Mouse (Mus musculus): ENCODE data around the gene Rbms2. TPM values are rescaled to one million over a fixed set of nuclear protein-coding genes. Genes with fewer than 3 reads are reported as not detected.
"Not testable (repeated sequence)": the region's sequence is repeated elsewhere in the genome, so short reads cannot be mapped to it uniquely, and the experiment has no call there.

Gene Rbms2
- polyA plus RNA-seq, 1 experiment from 2014 or later, result 17.9 TPM

DNA sequence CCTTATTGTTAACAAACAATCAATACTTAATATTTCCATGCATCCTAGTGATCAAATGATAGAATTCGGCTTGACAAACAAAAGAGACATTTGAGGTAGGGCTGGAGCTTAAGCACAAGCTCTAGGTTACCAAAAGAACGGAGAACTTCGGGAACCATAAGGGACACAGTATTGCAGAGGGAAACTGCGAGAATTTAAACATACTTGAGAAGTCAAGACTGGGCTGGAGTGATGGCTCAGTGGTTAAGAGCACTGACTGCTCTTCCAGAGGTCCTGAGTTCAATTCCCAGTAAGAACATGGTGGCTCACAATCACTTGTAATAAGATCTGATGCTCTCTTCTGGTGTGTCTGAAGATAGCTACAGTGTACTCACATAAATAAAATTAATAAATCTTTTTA, 34.0 kb upstream of the Rbms2 start:
- H3K9me3 ChIP-seq (ENCODE audit: control insufficient read depth, low read length); H3K27ac ChIP-seq (ENCODE audit: low read depth, low read length); H3K4me2 ChIP-seq (ENCODE audit: low read depth); H3K27me3 ChIP-seq (ENCODE audit: control insufficient read depth, insufficient read depth, low read length); DNase-seq (ENCODE audit: low spot score); H3K9ac ChIP-seq (ENCODE audit: low read length); H3K4me3 ChIP-seq (ENCODE audit: low read depth, low read length); H3K4me1 ChIP-seq (ENCODE audit: control insufficient read depth, insufficient read depth, low read length); H3K36me3 ChIP-seq (ENCODE audit: control insufficient read depth, insufficient read depth, low read length); ATAC-seq (ENCODE audit: insufficient read depth, low FRiP score, low TSS enrichment): not testable (repeated sequence)
- 91% methylated on average over 4 of the region's 4 CpGs for WGBS

DNA sequence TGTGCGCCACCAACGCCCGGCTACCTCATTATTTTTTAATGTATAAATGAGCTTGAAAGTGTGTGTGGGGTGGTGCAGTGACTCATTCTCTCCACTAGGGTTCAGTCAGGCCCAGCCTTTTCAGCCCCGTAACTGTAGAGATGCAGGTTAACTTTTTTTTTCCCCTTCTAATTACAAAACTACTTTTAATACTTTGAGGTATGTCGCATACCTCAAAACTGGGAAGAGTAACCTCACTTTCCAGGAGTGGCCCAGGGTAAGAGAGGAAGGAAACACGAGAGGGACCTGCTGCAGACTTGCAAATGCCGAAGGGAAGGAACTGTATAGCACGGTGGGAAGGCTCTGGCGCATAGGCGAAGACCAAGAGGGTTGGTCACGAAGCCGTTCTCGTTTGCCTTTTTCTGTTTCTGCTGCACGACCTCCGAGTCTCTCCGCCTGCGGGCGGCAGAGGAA, 32.8 kb upstream of the Rbms2 start:
- peaks cover 7% of the 10 kb centered on the region for H3K4me1 ChIP-seq (ENCODE audit: control insufficient read depth, insufficient read depth, low read length)
- DNase-seq (ENCODE audit: low spot score) (peak; percentile 60), ATAC-seq (ENCODE audit: insufficient read depth, low FRiP score, low TSS enrichment) (peak; percentile 35; the same call in 1 of the 2 replicates)
- H3K9ac ChIP-seq (ENCODE audit: low read length), result no peak overlapping the region
- H3K4me2 ChIP-seq (ENCODE audit: low read depth), result peak overlapping the region; percentile 41
- H3K4me3 ChIP-seq (ENCODE audit: low read depth, low read length), result peak overlapping the region; percentile 20
- no peaks in the 10 kb centered on the region for H3K36me3 ChIP-seq (ENCODE audit: control insufficient read depth, insufficient read depth, low read length)
- H3K27me3 ChIP-seq (ENCODE audit: control insufficient read depth, insufficient read depth, low read length), result 0 out of 2 replicates have a peak, but pooled peaks cover 5% of the 10 kb centered on the region
- H3K9me3 ChIP-seq (ENCODE audit: control insufficient read depth, low read length), result no peaks in the 10 kb centered on the region
- 3% methylated on average over 18 of the region's 18 CpGs for WGBS
- no peak overlapping the region for H3K27ac ChIP-seq (ENCODE audit: low read depth, low read length)

DNA sequence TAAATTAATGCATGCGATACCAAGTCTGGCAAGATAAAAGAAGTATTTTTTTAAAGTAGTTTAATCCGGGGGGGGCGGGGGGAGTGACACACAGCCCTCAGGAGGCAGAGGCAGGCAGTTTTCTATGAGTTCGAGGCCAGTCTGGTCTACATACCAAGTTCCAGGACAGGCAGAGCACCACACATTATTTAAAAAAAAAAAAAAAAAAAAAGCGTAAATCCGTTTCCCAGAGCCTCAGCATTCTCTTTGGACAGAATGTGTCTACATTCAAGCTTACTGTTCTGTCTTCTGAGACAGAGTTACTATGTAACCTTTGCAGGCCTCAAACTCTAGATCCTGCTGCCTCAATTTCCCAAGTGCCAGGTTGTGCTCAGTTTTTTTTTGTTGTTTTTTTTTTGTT, 32.1 kb upstream of the Rbms2 start:
- no peaks in the 10 kb centered on the region for H3K36me3 ChIP-seq (ENCODE audit: control insufficient read depth, insufficient read depth, low read length)
- 0 out of 2 replicates have a peak, but pooled peaks cover 5% of the 10 kb centered on the region for H3K27me3 ChIP-seq (ENCODE audit: control insufficient read depth, insufficient read depth, low read length)
- 52% methylated on average over 6 of the region's 6 CpGs for WGBS
- no peak overlapping the region for H3K27ac ChIP-seq (ENCODE audit: low read depth, low read length)
- no peak for DNase-seq (ENCODE audit: low spot score)
- H3K4me2 ChIP-seq (ENCODE audit: low read depth), result peak overlapping the region; percentile 88
- peaks cover 7% of the 10 kb centered on the region for H3K4me1 ChIP-seq (ENCODE audit: control insufficient read depth, insufficient read depth, low read length)
- peak overlapping the region; percentile 50 for H3K4me3 ChIP-seq (ENCODE audit: low read depth, low read length)
- peak overlapping the region; percentile 54 for H3K9ac ChIP-seq (ENCODE audit: low read length)
- ATAC-seq (ENCODE audit: insufficient read depth, low FRiP score, low TSS enrichment), result peak; percentile 32; the same call in 1 of the 2 replicates
- H3K9me3 ChIP-seq (ENCODE audit: control insufficient read depth, low read length), result no peaks in the 10 kb centered on the region

DNA sequence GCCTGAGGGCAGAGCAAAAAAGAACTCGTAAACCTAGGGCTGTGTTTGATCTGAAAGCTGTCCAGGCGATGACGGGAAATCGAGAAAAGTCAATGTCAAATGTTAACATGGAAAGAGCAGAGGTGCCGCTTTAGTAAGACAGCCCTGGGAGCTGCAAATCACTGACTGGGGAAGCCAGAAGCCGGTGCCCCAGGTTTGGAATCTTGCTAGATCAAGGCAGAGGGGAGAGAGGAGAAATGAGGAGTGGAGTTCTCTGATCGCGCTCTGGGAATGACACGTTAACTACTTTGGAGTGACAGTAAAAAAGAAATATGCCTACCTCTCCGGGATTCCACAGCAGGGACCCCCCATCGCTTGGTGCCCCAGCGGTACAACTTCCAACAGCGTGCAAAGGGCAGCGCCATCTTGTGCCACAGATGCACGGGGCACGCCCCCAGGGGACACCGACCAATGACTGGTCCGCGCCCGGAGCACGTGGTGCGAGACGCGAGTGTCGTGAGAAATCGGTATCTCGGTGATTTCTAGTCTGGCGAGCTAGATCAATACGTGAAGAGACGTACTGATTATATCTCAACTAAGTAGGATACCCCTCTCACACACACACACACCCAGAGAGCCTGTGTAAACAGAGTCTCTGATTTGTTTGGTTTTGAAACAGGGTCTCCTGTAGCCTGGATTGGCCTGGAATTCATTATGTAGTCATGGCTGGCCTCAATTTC, 31.5 kb upstream of the Rbms2 start, which contains the start of gene Spryd4:
TSS of gene Spryd4 (minus strand) at position 418 of the 719 bp plus-strand sequence.
- no peaks in the 10 kb centered on the region for H3K9me3 ChIP-seq (ENCODE audit: control insufficient read depth, low read length)
- peak within 1 kb of the TSS; percentile 88 for H3K4me2 ChIP-seq (ENCODE audit: low read depth)
- H3K4me1 ChIP-seq (ENCODE audit: control insufficient read depth, insufficient read depth, low read length), result peaks cover 7% of the 10 kb centered on the region
- H3K36me3 ChIP-seq (ENCODE audit: control insufficient read depth, insufficient read depth, low read length), result no peaks in the 10 kb centered on the region
- ATAC-seq (ENCODE audit: insufficient read depth, low FRiP score, low TSS enrichment), result peak; percentile 95
- 0 out of 2 replicates have a peak, but pooled peaks cover 5% of the 10 kb centered on the region for H3K27me3 ChIP-seq (ENCODE audit: control insufficient read depth, insufficient read depth, low read length)
- no peak within 1 kb of the TSS for H3K27ac ChIP-seq (ENCODE audit: low read depth, low read length)
- peak within 1 kb of the TSS; percentile 50 for H3K4me3 ChIP-seq (ENCODE audit: low read depth, low read length)
- WGBS, result under 1% methylated on average over 30 of the region's 30 CpGs
- peak within 1 kb of the TSS; percentile 54 for H3K9ac ChIP-seq (ENCODE audit: low read length)
- DNase-seq (ENCODE audit: low spot score), result peak; percentile 94

DNA sequence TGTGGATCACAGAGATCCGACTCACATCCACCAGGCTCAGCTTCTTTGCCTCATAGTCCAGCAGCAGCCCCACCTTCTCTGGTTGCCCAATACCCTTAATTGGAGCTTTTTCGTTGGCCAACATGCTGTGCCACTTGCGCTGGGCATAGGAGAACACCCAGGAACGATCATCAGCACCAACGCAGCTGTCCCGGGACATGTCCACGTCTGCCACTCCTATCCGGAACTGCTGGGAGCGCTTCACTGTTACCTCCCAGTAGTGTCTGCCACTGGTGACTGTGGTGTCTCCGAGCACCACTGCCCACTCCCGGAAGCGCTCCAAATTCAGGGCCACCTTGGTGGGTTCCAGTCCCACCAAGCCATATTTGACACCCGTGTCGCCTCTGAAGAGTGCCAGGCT, 30.9 kb upstream of the Rbms2 start:
- ATAC-seq (ENCODE audit: insufficient read depth, low FRiP score, low TSS enrichment) (peak; percentile 4; the same call in 1 of the 2 replicates), DNase-seq (ENCODE audit: low spot score) (no peak)
- Histone ChIP-seq H3K9me3 (ENCODE audit: control insufficient read depth, low read length) (no peaks in the 10 kb centered on the region), H3K27me3 (ENCODE audit: control insufficient read depth, insufficient read depth, low read length) (0 out of 2 replicates have a peak, but pooled peaks cover 5% of the 10 kb centered on the region), H3K9ac (ENCODE audit: low read length) (peak overlapping the region; percentile 54), H3K4me1 (ENCODE audit: control insufficient read depth, insufficient read depth, low read length) (peaks cover 7% of the 10 kb centered on the region), H3K27ac (ENCODE audit: low read depth, low read length) (no peak overlapping the region), H3K4me2 (ENCODE audit: low read depth) (peak overlapping the region; percentile 88), H3K36me3 (ENCODE audit: control insufficient read depth, insufficient read depth, low read length) (no peaks in the 10 kb centered on the region), H3K4me3 (ENCODE audit: low read depth, low read length) (peak overlapping the region; percentile 50)
- 32% methylated on average over 14 of the region's 14 CpGs for WGBS

DNA sequence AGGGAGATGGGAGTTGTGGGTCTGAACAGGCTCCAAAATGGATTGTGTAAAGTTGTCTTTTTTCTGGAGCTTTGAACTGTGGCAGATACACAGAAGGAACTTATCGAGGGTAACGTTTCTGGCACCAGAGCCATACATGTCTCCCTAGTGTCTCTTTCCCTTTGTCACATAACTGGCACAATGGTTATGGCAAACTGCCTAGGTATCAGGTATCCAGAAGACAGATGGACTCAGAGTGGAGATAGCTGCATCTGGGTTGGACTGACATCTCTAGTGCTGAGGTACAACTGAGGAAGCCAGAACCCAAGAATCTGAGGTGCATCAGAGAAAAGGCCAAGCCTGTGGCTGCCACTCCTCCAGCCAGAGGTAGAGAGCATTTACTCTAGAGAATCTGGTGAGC, 30.0 kb upstream of the Rbms2 start:
- WGBS, result 90% methylated on average over 2 of the region's 2 CpGs
- no peak overlapping the region for H3K4me3 ChIP-seq (ENCODE audit: low read depth, low read length)
- H3K36me3 ChIP-seq (ENCODE audit: control insufficient read depth, insufficient read depth, low read length), result no peaks in the 10 kb centered on the region
- H3K9ac ChIP-seq (ENCODE audit: low read length), result no peak overlapping the region
- 0 out of 2 replicates have a peak, but pooled peaks cover 5% of the 10 kb centered on the region for H3K27me3 ChIP-seq (ENCODE audit: control insufficient read depth, insufficient read depth, low read length)
- peak overlapping the region; percentile 88; the same call in 1 of the 2 replicates for H3K4me2 ChIP-seq (ENCODE audit: low read depth)
- H3K27ac ChIP-seq (ENCODE audit: low read depth, low read length), result no peak overlapping the region
- no peak for DNase-seq (ENCODE audit: low spot score)
- no peaks in the 10 kb centered on the region for H3K9me3 ChIP-seq (ENCODE audit: control insufficient read depth, low read length)
- no peak for ATAC-seq (ENCODE audit: insufficient read depth, low FRiP score, low TSS enrichment)
- H3K4me1 ChIP-seq (ENCODE audit: control insufficient read depth, insufficient read depth, low read length), result peaks cover 7% of the 10 kb centered on the region

DNA sequence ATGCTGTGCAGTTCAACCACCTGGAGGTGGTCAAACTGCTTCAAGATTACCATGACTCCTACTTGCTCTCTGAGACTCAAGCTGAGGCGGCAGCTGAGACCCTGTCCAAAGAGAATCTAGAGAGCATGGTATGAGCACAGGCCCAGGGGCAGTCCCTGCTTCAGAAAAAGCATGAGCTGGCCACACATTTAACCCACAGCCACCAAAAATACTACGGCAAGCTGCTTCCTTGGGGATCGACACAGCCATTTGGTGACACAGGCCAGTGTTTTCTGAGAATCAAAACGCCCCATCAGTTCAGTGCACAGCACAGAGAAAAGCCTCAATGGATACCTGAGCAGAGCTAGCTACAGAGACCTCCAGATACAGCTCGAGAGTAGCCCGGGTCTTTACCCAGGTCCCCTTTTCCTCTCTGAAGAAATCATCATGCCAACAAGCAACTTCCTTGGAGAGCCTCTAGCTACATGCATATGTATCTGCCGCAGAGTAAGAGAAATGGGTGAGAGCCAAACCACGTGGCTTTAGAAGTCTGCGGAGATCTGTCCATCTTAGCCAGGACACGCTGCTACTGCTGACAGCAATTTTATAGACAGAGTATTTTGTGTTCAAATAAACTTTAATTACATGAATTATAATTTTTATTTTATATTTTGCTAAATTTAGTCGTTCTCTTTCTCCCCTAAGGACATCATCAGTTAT, 29.4 kb upstream of the Rbms2 start:
- DNase-seq (ENCODE audit: low spot score) (no peak), ATAC-seq (ENCODE audit: insufficient read depth, low FRiP score, low TSS enrichment) (no peak)
- Histone ChIP-seq H3K27ac (ENCODE audit: low read depth, low read length) (no peak overlapping the region), H3K36me3 (ENCODE audit: control insufficient read depth, insufficient read depth, low read length) (no peaks in the 10 kb centered on the region), H3K27me3 (ENCODE audit: control insufficient read depth, insufficient read depth, low read length) (0 out of 2 replicates have a peak, but pooled peaks cover 5% of the 10 kb centered on the region), H3K4me2 (ENCODE audit: low read depth) (no peak overlapping the region), H3K4me1 (ENCODE audit: control insufficient read depth, insufficient read depth, low read length) (peaks cover 7% of the 10 kb centered on the region), H3K4me3 (ENCODE audit: low read depth, low read length) (no peak overlapping the region), H3K9me3 (ENCODE audit: control insufficient read depth, low read length) (no peaks in the 10 kb centered on the region), H3K9ac (ENCODE audit: low read length) (no peak overlapping the region)
- 94% methylated on average over 11 of the region's 11 CpGs for WGBS

DNA sequence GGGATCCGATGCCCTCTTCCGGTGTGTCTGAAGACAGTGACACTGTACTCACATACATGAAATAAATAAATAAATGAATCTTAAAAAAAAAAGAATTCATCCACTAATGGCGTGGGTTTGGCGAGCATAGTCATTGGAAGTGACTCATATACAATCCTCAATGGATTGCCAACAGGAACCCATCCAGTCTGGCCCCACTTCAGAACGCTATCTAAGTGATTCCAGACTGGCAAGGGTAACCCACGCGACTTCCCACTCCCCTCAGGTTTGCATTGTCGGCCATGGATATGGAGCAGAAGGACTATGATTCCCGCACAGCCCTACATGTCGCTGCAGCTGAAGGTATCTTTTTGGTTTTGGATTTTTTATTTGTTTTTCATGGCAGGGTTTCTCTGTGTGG, 28.2 kb upstream of the Rbms2 start:
- H3K27me3 ChIP-seq (ENCODE audit: control insufficient read depth, insufficient read depth, low read length), result 0 out of 2 replicates have a peak, but pooled peaks cover under 1% of the 10 kb centered on the region
- H3K4me2 ChIP-seq (ENCODE audit: low read depth), result no peak overlapping the region
- H3K27ac ChIP-seq (ENCODE audit: low read depth, low read length), result no peak overlapping the region
- no peak overlapping the region for H3K4me3 ChIP-seq (ENCODE audit: low read depth, low read length)
- no peak overlapping the region for H3K9ac ChIP-seq (ENCODE audit: low read length)
- peaks cover 7% of the 10 kb centered on the region for H3K4me1 ChIP-seq (ENCODE audit: control insufficient read depth, insufficient read depth, low read length)
- DNase-seq (ENCODE audit: low spot score), result no peak
- ATAC-seq (ENCODE audit: insufficient read depth, low FRiP score, low TSS enrichment), result no peak
- H3K36me3 ChIP-seq (ENCODE audit: control insufficient read depth, insufficient read depth, low read length), result no peaks in the 10 kb centered on the region
- 93% methylated on average over 10 of the region's 10 CpGs for WGBS
- no peaks in the 10 kb centered on the region for H3K9me3 ChIP-seq (ENCODE audit: control insufficient read depth, low read length)
